Mouse (Mus musculus) cortical plate, adult 2 months (tissue): Measurements from ENCODE around the gene Dcn. TPM values are rescaled to one million over a fixed set of nuclear protein-coding genes. Genes with fewer than 3 reads are reported as not detected.

ENCODE experiments used
- H3K27ac ChIP-seq: fragments of 200-500 bp; 2 replicates; pipeline ENCODE4 v1.5.1; 2012; ENCODE audit warnings: low read length, control low read depth, inconsistent platforms; ENCODE audit not compliant: insufficient read depth
- H3K4me1 ChIP-seq: fragments of 200-500 bp; 2 replicates; pipeline ENCODE4 v1.6.1; 2011; ENCODE audit warnings: low read length; ENCODE audit not compliant: control insufficient read depth, insufficient read depth
- H3K4me3 ChIP-seq: fragments of 200-500 bp; 2 replicates; pipeline ENCODE4 v1.5.1; 2011; ENCODE audit warnings: mild to moderate bottlenecking, low read length, control low read depth; ENCODE audit not compliant: insufficient read depth
- CTCF ChIP-seq: fragments of 200-500 bp; IDR thresholded peaks from 2 replicates; pipeline ENCODE4 v1.5.1; 2011; ENCODE audit warnings: mild to moderate bottlenecking, control low read depth, low read length; ENCODE audit not compliant: insufficient read depth; ENCODE audit errors: extremely low read depth
- POLR2A ChIP-seq: fragments of 200-500 bp; IDR thresholded peaks from 2 replicates; pipeline ENCODE4 v1.6.1; 2011; ENCODE audit warnings: mild to moderate bottlenecking, low read length, control low read depth; ENCODE audit not compliant: insufficient read depth; ENCODE audit errors: extremely low read depth
- polyA plus RNA-seq: library from polyadenylated mRNA; depleted of rRNA; stranded (reverse); fragments of >200 nt; gene quantifications from 2 replicates; pipeline ENCODE4 v1.2.3, GENCODE M21; 2012; rRNA removed

Gene Dcn
- polyA plus RNA-seq, 1 experiment: 21.5 TPM

GRCm38 (mm10) chr10:97538202-97538601 lies 58.8 kb downstream of the Dcn start:
- no peak overlapping the region for H3K27ac ChIP-seq
- H3K4me1 ChIP-seq: no peaks in the 10 kb centered on the region
- no peak overlapping the region for H3K4me3 ChIP-seq
- TF ChIP-seq CTCF (no peak), POLR2A (no peak)

DNA sequence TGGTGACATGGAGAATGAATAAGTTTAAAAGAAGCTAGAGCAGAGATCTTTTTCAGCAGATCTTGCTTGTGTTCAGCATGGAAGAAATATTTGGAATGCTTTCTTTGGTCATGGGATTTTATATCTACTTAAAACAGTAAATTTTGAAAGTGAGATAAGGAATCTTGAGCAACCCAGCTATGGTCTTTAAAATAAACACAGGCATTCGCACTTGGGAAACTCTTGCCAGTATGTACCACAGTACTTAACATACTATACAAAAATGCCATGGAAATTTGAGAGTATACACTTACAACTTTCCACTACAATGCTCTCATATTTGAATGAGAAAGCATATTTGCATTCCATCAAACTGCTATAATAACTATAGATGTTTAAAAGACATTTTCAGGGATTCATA lies 68.3 kb downstream of the Dcn start:
- no peak for TF ChIP-seq POLR2A
- TF ChIP-seq CTCF: no peak
- H3K4me3 ChIP-seq: no peak overlapping the region
- no peaks in the 10 kb centered on the region for H3K4me1 ChIP-seq
- no peak overlapping the region for H3K27ac ChIP-seq

- TF ChIP-seq CTCF (no peak), POLR2A (no peak)
- Histone ChIP-seq H3K4me3 (no peak within 1 kb of the TSS), H3K27ac (no peak within 1 kb of the TSS), H3K4me1 (no peaks in the 10 kb centered on the region)
Observed at GRCm38 (mm10) chr10:97564957-97565856, 85.8 kb downstream of the Dcn start, which contains the start of gene Lum. TSS of gene Lum (plus strand) at chr10:97565128.

GRCm38 (mm10) chr10:97567489-97568135 lies 88.2 kb downstream of the Dcn start:
- no peaks in the 10 kb centered on the region for H3K4me1 ChIP-seq
- H3K4me3 ChIP-seq: no peak overlapping the region
- no peak overlapping the region for H3K27ac ChIP-seq
- no peak for TF ChIP-seq POLR2A
- no peak for TF ChIP-seq CTCF

Other genes with a start within 250 kb of the Dcn start
- gene Lum, start 85.5 kb downstream of the Dcn start, polyA plus RNA-seq: 3.3 and 3.7 TPM in 2 replicates
- not detected in 2 replicates for gene Kera, start 127.3 kb downstream of the Dcn start, polyA plus RNA-seq
- gene Epyc, start 164.5 kb downstream of the Dcn start, polyA plus RNA-seq: 0.06 TPM in 1 of 2 replicates, not detected in the other
- not detected in 2 replicates for gene Ccer1, start 213.4 kb downstream of the Dcn start, polyA plus RNA-seq
- 0.04 TPM in 1 of 2 replicates, not detected in the other for gene C030005K15Rik, start 247.1 kb downstream of the Dcn start, polyA plus RNA-seq